Mouse (Mus musculus) ES-Bruce4 (cell line): ENCODE results near the gene Leo1.

Experiments
- CTCF ChIP-seq: IDR thresholded peaks from one replicate; pipeline ENCODE4 v1.8.1; 2011; ENCODE audit warnings: low read depth, low read length
- EP300 ChIP-seq: IDR thresholded peaks from 2 replicates; pipeline ENCODE4 v1.6.1; 2011; ENCODE audit warnings: low read depth, low read length; ENCODE audit not compliant: insufficient read depth
- POLR2A ChIP-seq: IDR thresholded peaks from one replicate; pipeline ENCODE4 v1.8.1; 2011; ENCODE audit warnings: low read length; ENCODE audit not compliant: insufficient read depth

- TF ChIP-seq POLR2A (no peak), CTCF (no peak), EP300 (no peak)
Measured at GRCm38 (mm10) chr9:75401593-75402504, 39.5 kb upstream of the Leo1 start.
